Mouse (Mus musculus) embryonic facial prominence, embryonic 10.5 days (tissue): ENCODE measurements around the gene Fam3c. TPM values are rescaled to one million over a fixed set of nuclear protein-coding genes. Genes with fewer than 3 reads are reported as not detected.
A peak's percentile ranks its signal among the peaks of the same experiment; 100 is the strongest.

Experiments
- DNase-seq: peaks from one replicate; pipeline ENCODE4 v3.0.0-alpha.2; 2017; ENCODE audit warnings: low spot score
- H3K27ac ChIP-seq: fragments of 300-500 bp; sonication (generic); replicated peaks from 2 replicates; pipeline ENCODE4 v1.5.1; 2016; ENCODE audit warnings: mild to moderate bottlenecking
- H3K27me3 ChIP-seq: fragments of 300-500 bp; sonication (generic); replicated peaks from 2 replicates; pipeline ENCODE4 v1.6.1; 2016; ENCODE audit warnings: low read depth, mild to moderate bottlenecking; ENCODE audit not compliant: poor library complexity, severe bottlenecking
- H3K36me3 ChIP-seq: fragments of 300-500 bp; sonication (generic); replicated peaks from 2 replicates; pipeline ENCODE4 v1.6.1; 2016; ENCODE audit warnings: mild to moderate bottlenecking, moderate library complexity
- H3K4me1 ChIP-seq: fragments of 300-500 bp; sonication (generic); 2 replicates; pipeline ENCODE4 v1.6.1; 2016
- H3K4me3 ChIP-seq: fragments of 300-500 bp; sonication (generic); 2 replicates; pipeline ENCODE4 v1.5.1; 2016; ENCODE audit warnings: mild to moderate bottlenecking, moderate library complexity
- H3K9me3 ChIP-seq: fragments of 300-500 bp; sonication (generic); 2 replicates; pipeline ENCODE4 v1.6.1; 2016; ENCODE audit warnings: mild to moderate bottlenecking
- WGBS: fragments of 180-500 bp; shearing (Covaris S2); methylation state at CpG from one replicate; pipeline ENCODE4 v1.1.7; 2016; 5-methylcytosine and 5-hydroxymethylcytosine counted together
- polyA plus RNA-seq: library from polyadenylated mRNA; unstranded; fragments of >200 nt; fragmentation: Nextera tagmentation; extraction: Ambion mirVana; gene quantifications from 2 replicates; pipeline ENCODE4 v1.2.1, GENCODE M21; 2016

Fam3c gene
- polyA plus RNA-seq, 1 experiment from 2014 or later = 37.2 TPM

DNA sequence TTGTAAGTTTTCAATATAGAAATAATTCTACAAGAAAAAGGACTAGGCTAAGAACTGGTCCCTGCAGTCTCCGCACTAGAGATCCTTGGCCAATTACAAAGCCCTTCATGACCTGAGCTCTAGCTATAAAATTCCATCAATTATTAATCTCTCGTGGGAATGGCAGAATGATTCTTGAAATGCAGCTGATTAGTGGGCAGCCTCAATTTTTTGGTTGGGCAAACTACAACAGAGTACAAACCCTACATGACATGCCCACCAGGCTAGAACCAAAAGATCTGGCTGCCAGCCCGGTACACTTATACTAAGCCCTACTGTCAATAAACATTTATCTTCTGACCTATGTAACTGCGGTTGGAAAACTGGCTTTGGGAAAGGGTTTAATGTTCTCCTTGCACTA lies 29.0 kb downstream of the Fam3c start:
- WGBS = 91% methylated on average over 4 of the region's 4 CpGs
- no peaks in the 10 kb centered on the region for H3K9me3 ChIP-seq
- H3K36me3 ChIP-seq = peaks cover 29% of the 10 kb centered on the region
- DNase-seq = no peak
- H3K4me3 ChIP-seq = no peak overlapping the region
- H3K4me1 ChIP-seq = no peaks in the 10 kb centered on the region
- H3K27me3 ChIP-seq = no peaks in the 10 kb centered on the region
- H3K27ac ChIP-seq = no peak overlapping the region

- H3K4me3 ChIP-seq = no peak overlapping the region
- no peak overlapping the region for H3K27ac ChIP-seq
- WGBS = 84% methylated on average over 4 of the region's 4 CpGs
- H3K36me3 ChIP-seq = peaks cover 34% of the 10 kb centered on the region
- no peaks in the 10 kb centered on the region for H3K9me3 ChIP-seq
- DNase-seq = no peak
- H3K4me1 ChIP-seq = no peaks in the 10 kb centered on the region
- H3K27me3 ChIP-seq = no peaks in the 10 kb centered on the region
Observed at GRCm38 (mm10) chr6:22326289-22326688, 29.8 kb downstream of the Fam3c start.

DNA sequence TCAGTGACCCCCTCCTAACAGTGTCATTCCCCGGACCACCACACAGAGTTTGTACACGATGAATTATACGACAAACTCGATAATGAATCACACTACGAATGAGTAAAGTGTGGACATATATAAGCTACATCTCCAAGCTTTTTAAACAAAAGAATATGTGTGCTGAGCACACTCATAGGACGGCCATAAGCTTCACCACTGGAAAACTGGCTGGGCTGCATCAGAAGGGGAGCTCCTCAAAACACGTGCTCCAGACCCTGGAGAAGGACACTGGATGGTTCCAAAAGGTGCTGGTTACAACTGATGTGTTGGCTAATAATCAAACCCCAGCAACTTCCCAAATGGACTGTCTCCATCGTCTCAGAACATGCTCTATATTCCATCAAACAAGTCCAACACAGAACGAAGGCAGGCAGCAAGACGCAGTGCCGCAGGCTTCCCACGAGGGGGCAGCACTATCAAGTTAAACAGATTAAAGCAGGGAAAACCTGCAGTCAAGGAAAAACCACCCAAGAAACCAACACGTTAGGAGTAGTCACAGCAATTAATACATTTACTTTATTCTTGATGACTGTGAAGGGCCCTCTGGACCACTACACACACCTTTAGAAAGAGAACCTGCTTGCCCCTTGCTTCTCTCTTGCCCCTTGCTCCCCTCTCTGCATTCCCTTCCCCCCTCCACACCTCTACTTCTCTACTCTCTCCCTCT lies 30.5 kb downstream of the Fam3c start:
- 60% methylated on average over 13 of the region's 13 CpGs for WGBS
- H3K27ac ChIP-seq = no peak overlapping the region

DNA sequence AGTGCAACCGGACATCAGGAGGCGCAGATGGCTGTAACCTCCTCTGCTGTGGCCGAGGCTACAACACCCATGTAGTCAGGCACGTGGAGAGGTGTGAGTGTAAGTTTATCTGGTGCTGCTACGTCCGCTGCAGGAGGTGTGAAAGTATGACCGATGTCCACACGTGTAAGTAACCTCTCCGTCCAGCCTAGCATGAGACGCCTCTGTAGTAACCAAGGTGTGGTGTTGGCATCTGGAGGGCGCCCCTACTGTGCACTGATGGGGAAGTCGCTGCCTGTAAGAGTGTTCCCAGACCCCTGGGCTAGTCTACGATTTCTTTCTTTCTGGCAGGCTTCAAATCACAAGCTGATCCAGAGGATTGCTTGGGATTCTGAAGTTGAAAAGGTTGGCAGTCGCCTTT lies 58.0 kb downstream of the Fam3c start:
- H3K4me3 ChIP-seq = no peak overlapping the region
- H3K27me3 ChIP-seq = 0 out of 2 replicates have a peak, but pooled peaks cover 3% of the 10 kb centered on the region
- WGBS = 62% methylated on average over 14 of the region's 14 CpGs
- no peak overlapping the region for H3K27ac ChIP-seq
- no peaks in the 10 kb centered on the region for H3K9me3 ChIP-seq
- H3K36me3 ChIP-seq = no peaks in the 10 kb centered on the region
- peaks cover 8% of the 10 kb centered on the region; the same call in 1 of the 2 replicates for H3K4me1 ChIP-seq
- no peak for DNase-seq

More for the DNA sequence above, 30.5 kb downstream of the Fam3c start:
- no peaks in the 10 kb centered on the region for H3K4me1 ChIP-seq
- peak; percentile 74 for DNase-seq
- no peaks in the 10 kb centered on the region for H3K27me3 ChIP-seq
- H3K4me3 ChIP-seq = no peak overlapping the region
- H3K36me3 ChIP-seq = peaks cover 41% of the 10 kb centered on the region
- H3K9me3 ChIP-seq = no peaks in the 10 kb centered on the region

GRCm38 (mm10) chr6:22297028-22297427 lies 59.0 kb downstream of the Fam3c start:
- Histone ChIP-seq H3K27ac (no peak overlapping the region), H3K4me1 (peaks cover 8% of the 10 kb centered on the region; the same call in 1 of the 2 replicates), H3K9me3 (no peaks in the 10 kb centered on the region), H3K36me3 (no peaks in the 10 kb centered on the region), H3K4me3 (no peak overlapping the region), H3K27me3 (peaks cover 5% of the 10 kb centered on the region)
- 86% methylated on average over 6 of the region's 6 CpGs for WGBS
- DNase-seq = no peak

DNA sequence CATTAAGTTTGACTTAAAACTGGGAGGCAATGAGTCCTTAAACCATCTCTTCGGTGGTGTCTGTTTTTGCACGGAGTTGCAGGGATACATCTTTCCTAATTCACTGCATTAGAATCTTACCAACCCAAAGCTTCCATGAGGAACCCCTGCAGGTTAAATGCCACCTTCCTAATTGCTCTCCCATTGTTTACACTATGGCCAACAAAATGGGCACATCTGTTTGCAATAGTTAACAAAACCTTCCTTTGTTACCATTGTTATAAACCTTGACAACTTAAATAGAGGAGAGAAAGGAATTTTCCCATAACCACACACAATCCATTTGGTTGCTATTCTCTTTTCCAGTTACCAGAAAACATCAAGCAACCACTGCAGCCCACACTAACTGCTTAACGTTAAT lies 62.1 kb downstream of the Fam3c start:
- WGBS = 26% methylated on average over 3 of the region's 3 CpGs
- H3K36me3 ChIP-seq = no peaks in the 10 kb centered on the region
- H3K9me3 ChIP-seq = no peaks in the 10 kb centered on the region
- H3K27ac ChIP-seq = no peak overlapping the region
- no peak overlapping the region for H3K4me3 ChIP-seq
- H3K27me3 ChIP-seq = peaks cover 36% of the 10 kb centered on the region
- no peak for DNase-seq
- peaks cover 18% of the 10 kb centered on the region for H3K4me1 ChIP-seq

DNA sequence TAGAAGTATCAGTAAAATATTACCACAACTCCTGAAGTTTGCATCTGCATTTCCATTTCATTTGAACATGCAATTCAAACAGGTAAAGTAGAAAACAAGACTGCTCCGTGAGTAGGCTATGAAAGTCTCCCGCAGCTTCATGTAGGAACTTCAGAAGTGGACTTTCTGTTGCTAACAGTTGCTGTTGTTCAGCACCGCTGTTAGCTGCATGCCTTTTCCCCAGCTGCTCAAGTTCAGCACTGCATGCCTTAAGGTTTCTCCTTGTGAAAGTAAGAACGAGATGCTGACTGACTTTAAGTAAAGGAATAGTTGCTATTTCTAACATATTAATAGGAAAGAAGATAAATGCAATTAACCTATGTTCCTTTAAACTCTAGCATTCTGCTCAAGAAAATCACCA lies 64.0 kb downstream of the Fam3c start:
- H3K4me1 ChIP-seq = peaks cover 31% of the 10 kb centered on the region
- no peaks in the 10 kb centered on the region for H3K36me3 ChIP-seq
- H3K9me3 ChIP-seq = no peaks in the 10 kb centered on the region
- WGBS = 34% methylated on average over 4 of the region's 4 CpGs
- H3K27me3 ChIP-seq = peaks cover 52% of the 10 kb centered on the region
- no peak overlapping the region for H3K27ac ChIP-seq
- no peak for DNase-seq
- no peak overlapping the region for H3K4me3 ChIP-seq

DNA sequence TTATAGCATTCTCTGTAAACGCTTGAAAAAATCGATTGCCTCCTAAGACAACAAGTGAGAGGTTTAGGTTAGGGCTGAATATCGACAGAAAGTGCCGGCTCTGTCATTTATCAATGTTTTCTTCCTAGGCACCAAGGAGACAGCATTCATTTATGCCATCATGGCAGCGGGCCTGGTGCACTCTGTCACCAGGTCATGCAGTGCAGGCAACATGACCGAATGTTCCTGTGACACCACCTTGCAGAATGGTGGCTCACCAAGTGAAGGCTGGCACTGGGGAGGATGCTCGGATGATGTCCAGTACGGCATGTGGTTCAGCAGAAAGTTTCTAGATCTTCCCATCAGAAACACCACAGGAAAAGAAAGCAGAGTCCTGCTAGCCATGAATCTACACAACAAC lies 65.3 kb downstream of the Fam3c start:
- H3K9me3 ChIP-seq = no peaks in the 10 kb centered on the region
- peaks cover 64% of the 10 kb centered on the region for H3K27me3 ChIP-seq
- H3K36me3 ChIP-seq = no peaks in the 10 kb centered on the region
- H3K4me3 ChIP-seq = no peak overlapping the region
- peaks cover 31% of the 10 kb centered on the region for H3K4me1 ChIP-seq
- WGBS = 79% methylated on average over 8 of the region's 8 CpGs
- DNase-seq = no peak
- H3K27ac ChIP-seq = no peak overlapping the region

- Histone ChIP-seq H3K27ac (no peak overlapping the region), H3K27me3 (peaks cover 65% of the 10 kb centered on the region), H3K4me3 (peak overlapping the region; percentile 60), H3K36me3 (no peaks in the 10 kb centered on the region), H3K4me1 (peaks cover 27% of the 10 kb centered on the region), H3K9me3 (no peaks in the 10 kb centered on the region)
- WGBS = 2% methylated on average over 21 of the region's 21 CpGs
- peak; percentile 49 for DNase-seq
Observed at GRCm38 (mm10) chr6:22289461-22290021, 66.5 kb downstream of the Fam3c start.

DNA sequence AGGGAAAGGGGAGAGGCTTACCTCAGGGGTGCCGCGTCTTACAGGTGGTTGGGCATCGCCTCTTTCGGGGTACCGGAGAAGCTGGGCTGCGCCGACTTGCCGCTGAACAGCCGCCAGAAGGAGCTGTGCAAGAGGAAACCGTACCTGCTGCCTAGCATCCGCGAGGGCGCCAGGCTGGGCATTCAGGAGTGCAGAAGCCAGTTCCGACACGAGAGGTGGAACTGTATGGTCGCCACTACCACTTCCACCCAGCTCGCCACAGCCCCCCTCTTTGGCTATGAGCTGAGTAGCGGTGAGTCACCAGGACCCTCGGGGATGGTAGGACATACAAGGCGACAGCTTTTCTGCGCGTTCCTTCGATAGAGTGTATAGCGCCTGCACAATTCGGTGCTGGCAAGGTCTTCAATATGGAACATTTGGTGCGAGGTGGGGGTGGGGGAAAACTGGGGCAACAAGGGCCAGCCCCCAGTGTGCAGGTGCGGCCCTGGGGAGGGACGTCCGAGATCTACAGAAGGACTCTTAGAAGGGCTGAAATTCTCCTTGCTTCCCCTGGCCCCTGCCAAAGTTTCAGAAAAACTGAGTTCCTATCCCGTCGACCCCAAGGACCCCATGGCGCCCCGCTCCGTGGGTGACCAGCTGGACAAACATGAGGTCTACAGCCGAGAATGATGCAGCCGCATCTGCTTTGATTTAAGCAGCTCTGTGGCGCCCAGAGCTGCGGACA lies 67.1 kb downstream of the Fam3c start:
- Histone ChIP-seq H3K9me3 (no peaks in the 10 kb centered on the region), H3K36me3 (no peaks in the 10 kb centered on the region), H3K4me3 (peak overlapping the region; percentile 60), H3K27ac (no peak overlapping the region), H3K4me1 (peaks cover 26% of the 10 kb centered on the region), H3K27me3 (peaks cover 65% of the 10 kb centered on the region)
- WGBS = under 1% methylated on average over 38 of the region's 38 CpGs
- peak; percentile 70 for DNase-seq

DNA sequence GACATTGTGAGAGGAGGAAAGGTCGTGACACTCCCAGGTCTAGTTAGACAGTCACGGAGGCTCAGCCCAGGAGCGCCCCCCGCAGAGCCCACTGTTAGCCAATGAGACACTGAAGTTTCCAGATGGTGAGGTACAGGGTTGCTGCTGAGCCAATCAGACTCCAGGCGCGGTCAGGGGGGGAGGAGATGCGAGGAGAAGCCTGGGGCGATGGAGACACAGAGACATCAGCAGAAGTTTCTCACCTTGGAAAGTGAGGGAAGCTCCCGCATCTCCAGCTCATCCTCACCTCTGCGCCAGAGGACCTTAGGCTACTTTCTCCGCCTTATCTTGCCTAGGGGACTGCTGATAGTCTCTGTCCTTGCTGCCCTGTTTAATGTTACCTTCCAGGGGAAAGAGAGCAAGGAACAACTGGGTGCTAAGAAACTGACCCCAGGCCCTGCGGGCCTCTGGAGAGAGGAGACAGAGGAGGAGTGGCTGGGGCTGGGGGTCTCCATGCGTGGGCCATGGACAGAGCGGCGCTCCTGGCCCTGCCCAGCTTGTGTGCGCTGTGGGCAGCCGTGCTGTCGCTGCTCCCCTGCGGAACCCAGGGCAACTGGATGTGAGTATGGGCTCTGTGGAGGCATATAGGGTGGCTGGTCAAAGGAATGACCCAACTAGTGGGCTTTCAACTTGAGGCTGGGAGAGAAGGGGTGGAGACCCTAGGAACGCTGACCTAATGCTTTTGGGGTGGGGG lies 67.9 kb downstream of the Fam3c start, which contains the start of gene Wnt16:
TSS of gene Wnt16 (plus strand) at position 224 of the 733 bp plus-strand sequence.
- Histone ChIP-seq H3K27ac (peak within 1 kb of the TSS; percentile 58; the same call in 1 of the 2 replicates), H3K4me1 (peaks cover 23% of the 10 kb centered on the region), H3K4me3 (peak within 1 kb of the TSS; percentile 60), H3K27me3 (peaks cover 65% of the 10 kb centered on the region), H3K36me3 (no peaks in the 10 kb centered on the region), H3K9me3 (no peaks in the 10 kb centered on the region)
- WGBS = under 1% methylated on average over 20 of the region's 20 CpGs
- peak; percentile 70 for DNase-seq

GRCm38 (mm10) chr6:22282405-22282804 lies 73.6 kb downstream of the Fam3c start:
- H3K36me3 ChIP-seq = no peaks in the 10 kb centered on the region
- no peak for DNase-seq
- 89% methylated on average over 4 of the region's 4 CpGs for WGBS
- H3K4me1 ChIP-seq = peaks cover 8% of the 10 kb centered on the region
- no peak overlapping the region for H3K27ac ChIP-seq
- H3K27me3 ChIP-seq = peaks cover 16% of the 10 kb centered on the region
- H3K9me3 ChIP-seq = no peaks in the 10 kb centered on the region
- no peak overlapping the region for H3K4me3 ChIP-seq
